Mouse (Mus musculus) liver, postnatal 0 days (tissue): ENCODE results near the gene Bcat2.

ENCODE experiments used
- CTCF ChIP-seq: sonication (generic); IDR thresholded peaks from 2 replicates; pipeline ENCODE4 v1.5.1; 2016; ENCODE audit warnings: antibody characterized with exemption, low read depth
- EP300 ChIP-seq: IDR thresholded peaks from 2 replicates; pipeline ENCODE4 v1.6.1; 2016; ENCODE audit warnings: antibody characterized with exemption, low read depth, mild to moderate bottlenecking

- TF ChIP-seq CTCF = peak; percentile 94
- no peak for TF ChIP-seq EP300
Measured at GRCm38 (mm10) chr7:45555787-45556186, 14.2 kb upstream of the Bcat2 start.
